Mouse (Mus musculus): ENCODE measurements around the gene Vwc2l.

Gene Vwc2l
- long read RNA-seq, experiment 1 = 0 reads
- long read RNA-seq, experiment 2 = 0 reads

GRCm38 (mm10) chr1:70725655-70726066 is at the start of gene Vwc2l:
Gene Vwc2l (plus strand): TSS chr1:70725715.
- intact Hi-C loops (cut with DNase I) = no loop called here

- intact Hi-C loops (cut with DNase I) = no loop called here
Measured at GRCm38 (mm10) chr1:70692529-70692928, 33.0 kb upstream of the Vwc2l start.

GRCm38 (mm10) chr1:70700270-70700669 is 25.2 kb upstream of the Vwc2l start:
- intact Hi-C loops (cut with DNase I) = no loop called here

GRCm38 (mm10) chr1:70703934-70704333 is 21.6 kb upstream of the Vwc2l start:
- intact Hi-C loops (cut with DNase I) = no loop called here

GRCm38 (mm10) chr1:70705821-70706220 is 19.7 kb upstream of the Vwc2l start:
- intact Hi-C loops (cut with DNase I) = no loop called here

- intact Hi-C loops (cut with DNase I) = no loop called here
Measured at GRCm38 (mm10) chr1:70725045-70725444, 470 bp upstream of the Vwc2l start.

- intact Hi-C loops (cut with DNase I) = no loop called here
Measured at GRCm38 (mm10) chr1:70787146-70787545, 61.6 kb downstream of the Vwc2l start.

- intact Hi-C loops (cut with DNase I) = no loop called here
Measured at GRCm38 (mm10) chr1:70791636-70792035, 66.1 kb downstream of the Vwc2l start.

- intact Hi-C loops (cut with DNase I) = no loop called here
Measured at GRCm38 (mm10) chr1:70795094-70795493, 69.6 kb downstream of the Vwc2l start.

GRCm38 (mm10) chr1:70803401-70803800 is 77.9 kb downstream of the Vwc2l start:
- intact Hi-C loops (cut with DNase I) = no loop called here

- intact Hi-C loops (cut with DNase I) = no loop called here
Measured at GRCm38 (mm10) chr1:70823111-70823510, 97.6 kb downstream of the Vwc2l start.

GRCm38 (mm10) chr1:70833262-70833661 is 107.7 kb downstream of the Vwc2l start:
- intact Hi-C loops (cut with DNase I) = no loop called here

- intact Hi-C loops (cut with DNase I) = no loop called here
Measured at GRCm38 (mm10) chr1:70842222-70842621, 116.7 kb downstream of the Vwc2l start.

- intact Hi-C loops (cut with DNase I) = no loop called here
Measured at GRCm38 (mm10) chr1:70845276-70845675, 119.8 kb downstream of the Vwc2l start.

- intact Hi-C loops (cut with DNase I) = no loop called here
Measured at GRCm38 (mm10) chr1:70851633-70852390, 126.3 kb downstream of the Vwc2l start.

GRCm38 (mm10) chr1:70853446-70853845 is 127.9 kb downstream of the Vwc2l start:
- intact Hi-C loops (cut with DNase I) = no loop called here

GRCm38 (mm10) chr1:70855912-70856311 is 130.4 kb downstream of the Vwc2l start:
- intact Hi-C loops (cut with DNase I) = no loop called here

- intact Hi-C loops (cut with DNase I) = no loop called here
Measured at GRCm38 (mm10) chr1:70861672-70862071, 136.2 kb downstream of the Vwc2l start.

- intact Hi-C loops (cut with DNase I) = no loop called here
Measured at GRCm38 (mm10) chr1:70866137-70866536, 140.6 kb downstream of the Vwc2l start.

- intact Hi-C loops (cut with DNase I) = no loop called here
Measured at GRCm38 (mm10) chr1:70880496-70880895, 155.0 kb downstream of the Vwc2l start.

GRCm38 (mm10) chr1:70881269-70881668 is 155.8 kb downstream of the Vwc2l start:
- intact Hi-C loops (cut with DNase I) = no loop called here

- intact Hi-C loops (cut with DNase I) = no loop called here
Measured at GRCm38 (mm10) chr1:70884156-70884555, 158.6 kb downstream of the Vwc2l start.

- intact Hi-C loops (cut with DNase I) = no loop called here
Measured at GRCm38 (mm10) chr1:70902311-70902710, 176.8 kb downstream of the Vwc2l start.
